Mouse (Mus musculus): Measurements from ENCODE around the gene Chchd5. TPM values are rescaled to one million over a fixed set of nuclear protein-coding genes. Genes with fewer than 3 reads are reported as not detected.

The Chchd5 gene
- 22.5 and 24.7 TPM in 2 replicates for polyA plus RNA-seq (2012; rRNA removed)

DNA sequence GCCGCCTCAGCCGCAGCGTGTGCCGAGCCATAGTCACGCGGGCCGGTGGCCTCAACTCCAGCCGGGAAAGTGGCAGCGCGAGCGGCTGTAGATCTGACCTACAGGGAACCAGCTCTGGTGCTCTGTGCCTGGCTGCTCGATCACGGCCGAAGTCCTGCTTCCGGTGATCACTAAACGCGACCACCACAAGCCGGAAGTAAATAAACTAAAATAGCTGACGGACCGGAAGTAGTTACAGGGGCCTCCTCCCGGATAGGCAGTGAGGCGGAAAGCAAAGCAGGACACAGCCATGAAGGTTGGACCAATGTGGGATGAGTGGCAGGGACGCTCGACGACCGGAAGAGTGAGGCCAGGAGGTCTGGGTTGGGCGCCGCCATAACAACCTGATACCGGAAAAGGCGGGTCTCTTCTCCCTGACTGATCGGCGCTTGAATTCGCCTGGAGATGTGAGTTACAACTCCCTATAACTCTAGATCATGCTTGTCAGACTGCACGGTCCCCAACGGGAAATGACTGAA, at the start of gene Chchd5:
Gene Chchd5 (plus strand): TSS at position 289 of the 518 bp plus-strand sequence.
- WGBS = under 1% methylated on average over 35 of the region's 35 CpGs
- Histone ChIP-seq H3K4me3 (replicated peaks; ENCODE audit: extremely low read depth, low read depth, low read length) (peak within 1 kb of the TSS; percentile 92), H3K4me1 (ENCODE audit: control insufficient read depth, insufficient read depth, low read length) (0 out of 2 replicates have a peak, but pooled peaks cover 5% of the 10 kb centered on the region)
- peak; percentile 85 for DNase-seq
- TF ChIP-seq POLR2A (IDR thresholded peaks at IDR 0.05; ENCODE audit: borderline replicate concordance, extremely low read depth, low read depth, low read length) = peak; percentile 88
- no peak for TF ChIP-seq CTCF (IDR thresholded peaks at IDR 0.05; ENCODE audit: insufficient read depth, low read length)

DNA sequence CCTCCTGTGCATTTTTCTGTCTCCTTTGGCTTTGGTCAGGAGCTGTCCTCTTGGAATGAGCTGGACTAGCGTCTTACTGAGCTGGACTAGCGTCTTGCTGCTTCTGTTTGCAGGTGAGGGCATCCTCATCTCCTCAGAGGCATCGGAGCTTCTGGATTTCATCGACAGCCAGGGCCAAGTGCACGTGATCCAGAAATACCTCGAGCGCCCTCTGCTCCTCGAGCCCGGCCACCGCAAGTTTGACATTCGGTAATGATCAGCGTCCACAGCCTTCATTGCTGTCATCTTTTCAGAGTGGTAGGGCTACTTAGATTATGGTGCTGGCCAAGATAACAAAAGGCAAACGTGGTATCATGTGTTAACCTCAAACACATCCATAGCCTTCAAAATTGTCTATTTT, 48.4 kb upstream of the Chchd5 start:
- no peak for DNase-seq
- no peak for TF ChIP-seq POLR2A (IDR thresholded peaks at IDR 0.05; ENCODE audit: borderline replicate concordance, extremely low read depth, low read depth, low read length)
- 0 out of 2 replicates have a peak, but pooled peaks have one; percentile 1 for TF ChIP-seq CTCF (IDR thresholded peaks at IDR 0.05; ENCODE audit: insufficient read depth, low read length)
- H3K4me3 ChIP-seq (replicated peaks; ENCODE audit: extremely low read depth, low read depth, low read length) = no peak overlapping the region
- peaks cover 3% of the 10 kb centered on the region; the same call in 1 of the 2 replicates for H3K4me1 ChIP-seq (ENCODE audit: control insufficient read depth, insufficient read depth, low read length)
- WGBS = 61% methylated on average over 13 of the region's 13 CpGs

DNA sequence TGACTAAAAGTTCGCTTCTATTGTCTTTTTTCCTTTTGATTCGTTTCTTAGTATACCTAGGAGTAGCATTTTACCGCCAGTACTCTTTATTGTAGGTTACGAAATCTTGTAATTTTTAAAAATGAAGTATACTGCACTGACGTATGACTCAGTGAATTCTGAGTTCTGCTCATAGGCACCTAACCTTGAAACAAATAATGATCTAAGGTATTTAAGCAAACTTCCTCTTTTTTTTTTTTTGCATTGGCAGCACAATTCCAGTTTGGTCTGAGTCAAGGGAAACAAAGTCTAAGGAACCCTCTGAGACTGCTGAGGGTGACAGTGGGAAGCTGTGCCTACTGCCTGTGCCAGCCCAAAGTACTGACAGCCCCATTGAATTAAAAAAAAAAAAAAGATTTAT, 46.0 kb upstream of the Chchd5 start:
- 83% methylated on average over 5 of the region's 5 CpGs for WGBS
- DNase-seq = no peak
- no peak overlapping the region for H3K4me3 ChIP-seq (replicated peaks; ENCODE audit: extremely low read depth, low read depth, low read length)
- peaks cover 3% of the 10 kb centered on the region; the same call in 1 of the 2 replicates for H3K4me1 ChIP-seq (ENCODE audit: control insufficient read depth, insufficient read depth, low read length)
- TF ChIP-seq CTCF (IDR thresholded peaks at IDR 0.05; ENCODE audit: insufficient read depth, low read length) (no peak), POLR2A (IDR thresholded peaks at IDR 0.05; ENCODE audit: borderline replicate concordance, extremely low read depth, low read depth, low read length) (no peak)

DNA sequence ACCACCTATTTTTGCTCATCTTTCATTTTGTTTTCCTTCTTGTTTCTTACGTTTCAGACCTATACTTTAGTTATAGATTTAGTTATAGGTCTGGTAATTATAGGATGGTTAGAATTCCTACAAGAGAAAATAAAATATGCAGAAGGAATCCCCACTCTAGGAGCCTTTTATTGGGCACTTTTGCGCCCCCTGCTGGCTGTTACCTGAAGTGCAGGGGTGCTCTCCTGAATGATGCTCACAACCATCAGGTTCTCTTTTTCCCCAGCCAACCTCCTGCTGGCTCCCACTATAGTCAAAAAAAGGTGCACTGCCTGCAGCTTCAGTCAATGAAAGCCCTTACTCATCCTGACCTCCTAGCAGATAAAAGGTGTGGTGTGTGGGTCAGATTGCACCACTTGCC, 44.5 kb upstream of the Chchd5 start:
- WGBS = 58% methylated on average over 2 of the region's 2 CpGs
- H3K4me3 ChIP-seq (replicated peaks; ENCODE audit: extremely low read depth, low read depth, low read length) = no peak overlapping the region
- DNase-seq = no peak
- no peak for TF ChIP-seq POLR2A (IDR thresholded peaks at IDR 0.05; ENCODE audit: borderline replicate concordance, extremely low read depth, low read depth, low read length)
- peak; percentile 71 for TF ChIP-seq CTCF (IDR thresholded peaks at IDR 0.05; ENCODE audit: insufficient read depth, low read length)
- H3K4me1 ChIP-seq (ENCODE audit: control insufficient read depth, insufficient read depth, low read length) = no peaks in the 10 kb centered on the region

DNA sequence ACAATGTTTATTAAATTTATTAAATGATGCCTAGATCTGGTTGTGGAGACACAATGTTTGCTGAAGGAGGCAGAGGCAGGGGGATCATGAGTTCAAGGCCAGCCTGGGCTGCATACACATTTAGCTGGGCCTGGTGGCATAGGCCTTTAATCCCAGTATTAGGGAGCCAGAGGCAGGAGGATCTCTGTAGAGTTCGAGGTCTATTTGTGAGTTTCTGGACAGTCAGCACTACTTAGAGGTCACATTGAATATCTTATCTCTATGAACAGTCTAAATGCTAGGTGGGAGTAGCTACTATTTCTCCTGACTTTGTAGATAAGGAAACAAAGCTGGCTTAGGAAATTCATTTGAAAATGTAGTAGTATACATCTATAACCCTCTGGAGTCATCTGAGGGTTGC, 42.0 kb upstream of the Chchd5 start:
- TF ChIP-seq POLR2A (IDR thresholded peaks at IDR 0.05; ENCODE audit: borderline replicate concordance, extremely low read depth, low read depth, low read length) = no peak
- TF ChIP-seq CTCF (IDR thresholded peaks at IDR 0.05; ENCODE audit: insufficient read depth, low read length) = no peak
- no peak for DNase-seq
- 82% methylated on average over 1 of the region's 1 CpGs for WGBS

DNA sequence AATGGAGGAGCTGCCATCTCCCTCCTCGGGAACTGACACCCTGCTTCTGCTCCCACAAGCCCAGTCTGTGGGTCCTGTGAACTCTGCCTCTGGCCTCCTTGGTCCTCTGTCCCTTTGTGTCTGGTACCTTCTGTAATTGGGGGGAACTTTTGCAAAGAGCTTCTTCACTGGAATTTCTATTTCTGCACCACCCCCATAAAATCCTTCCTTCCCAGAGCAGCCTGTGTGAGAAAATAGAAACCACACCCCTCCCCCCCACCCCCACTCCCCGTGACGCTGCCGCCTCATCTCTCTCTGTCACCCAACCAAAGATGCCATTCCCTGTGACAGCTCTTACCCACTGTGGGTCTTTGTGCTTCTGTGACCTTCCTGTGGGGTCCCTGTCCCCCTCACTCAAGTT, 39.1 kb upstream of the Chchd5 start:
- H3K4me3 ChIP-seq (replicated peaks; ENCODE audit: extremely low read depth, low read depth, low read length) = no peak overlapping the region
- no peaks in the 10 kb centered on the region for H3K4me1 ChIP-seq (ENCODE audit: control insufficient read depth, insufficient read depth, low read length)
- no peak for TF ChIP-seq CTCF (IDR thresholded peaks at IDR 0.05; ENCODE audit: insufficient read depth, low read length)
- TF ChIP-seq POLR2A (IDR thresholded peaks at IDR 0.05; ENCODE audit: borderline replicate concordance, extremely low read depth, low read depth, low read length) = no peak
- DNase-seq = no peak
- WGBS = 68% methylated on average over 4 of the region's 4 CpGs

More for the DNA sequence above, 42.0 kb upstream of the Chchd5 start:
- Histone ChIP-seq H3K4me1 (ENCODE audit: control insufficient read depth, insufficient read depth, low read length) (no peaks in the 10 kb centered on the region), H3K4me3 (replicated peaks; ENCODE audit: extremely low read depth, low read depth, low read length) (no peak overlapping the region)

DNA sequence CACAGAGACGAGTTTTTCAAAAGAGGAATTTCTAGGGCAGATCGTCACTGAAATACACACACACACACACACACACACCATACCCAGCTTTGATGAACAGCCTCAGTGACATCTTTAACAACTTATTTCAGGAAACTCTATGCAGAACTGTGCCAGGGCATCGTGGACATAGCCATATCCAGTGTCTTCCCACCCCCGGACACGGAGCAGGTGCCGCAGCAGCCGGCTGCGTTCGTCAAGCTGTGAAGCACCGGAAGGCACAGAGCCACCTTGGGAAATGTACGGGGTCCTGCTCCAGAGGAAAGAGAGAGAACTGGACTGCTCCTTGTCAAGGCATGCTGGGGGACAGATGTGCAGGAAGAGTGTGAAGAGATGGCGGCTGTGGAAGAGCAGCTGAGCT, 36.7 kb upstream of the Chchd5 start:
- Histone ChIP-seq H3K4me1 (ENCODE audit: control insufficient read depth, insufficient read depth, low read length) (no peaks in the 10 kb centered on the region), H3K4me3 (replicated peaks; ENCODE audit: extremely low read depth, low read depth, low read length) (no peak overlapping the region)
- 90% methylated on average over 12 of the region's 12 CpGs for WGBS
- DNase-seq = no peak
- TF ChIP-seq POLR2A (IDR thresholded peaks at IDR 0.05; ENCODE audit: borderline replicate concordance, extremely low read depth, low read depth, low read length) (no peak), CTCF (IDR thresholded peaks at IDR 0.05; ENCODE audit: insufficient read depth, low read length) (no peak)

DNA sequence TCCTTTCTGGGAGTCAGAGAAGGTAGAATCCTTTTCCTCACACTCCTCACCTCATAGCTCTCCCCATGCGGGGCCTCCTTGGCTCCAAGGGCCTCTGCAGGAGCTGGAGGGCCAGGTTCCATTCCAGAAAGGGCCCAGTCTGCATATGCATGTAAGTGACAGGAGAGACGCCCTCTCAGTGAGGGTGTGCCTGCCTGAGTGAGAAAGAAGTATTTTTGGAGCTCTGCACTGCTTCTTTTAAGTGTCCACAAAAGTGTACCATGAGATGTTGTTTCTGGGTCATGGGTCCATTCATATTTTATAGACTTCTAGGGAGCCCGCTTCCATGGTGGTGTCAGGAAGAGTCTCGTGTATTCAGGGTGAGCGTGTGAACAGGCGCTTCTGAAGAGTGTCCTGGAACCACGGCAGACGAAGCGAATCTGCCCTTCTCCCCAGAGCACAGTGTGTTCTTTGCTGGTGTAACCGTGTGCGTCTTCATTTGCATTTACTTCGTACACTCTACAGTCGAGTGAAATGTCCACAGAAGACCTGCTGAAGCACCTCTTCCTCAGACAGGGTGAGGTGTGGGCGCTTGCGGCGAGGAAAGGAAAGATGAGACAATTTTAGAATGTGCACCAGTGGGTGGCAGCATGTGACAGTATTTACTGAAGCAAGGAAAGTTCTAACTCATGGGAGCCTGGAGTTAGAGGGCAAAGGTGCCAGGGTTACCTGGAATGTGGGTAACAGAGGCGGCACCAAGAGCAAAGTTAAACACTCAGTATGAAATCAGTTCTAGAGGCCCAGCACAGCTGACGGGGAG, 35.4 kb upstream of the Chchd5 start:
- DNase-seq = no peak

DNA sequence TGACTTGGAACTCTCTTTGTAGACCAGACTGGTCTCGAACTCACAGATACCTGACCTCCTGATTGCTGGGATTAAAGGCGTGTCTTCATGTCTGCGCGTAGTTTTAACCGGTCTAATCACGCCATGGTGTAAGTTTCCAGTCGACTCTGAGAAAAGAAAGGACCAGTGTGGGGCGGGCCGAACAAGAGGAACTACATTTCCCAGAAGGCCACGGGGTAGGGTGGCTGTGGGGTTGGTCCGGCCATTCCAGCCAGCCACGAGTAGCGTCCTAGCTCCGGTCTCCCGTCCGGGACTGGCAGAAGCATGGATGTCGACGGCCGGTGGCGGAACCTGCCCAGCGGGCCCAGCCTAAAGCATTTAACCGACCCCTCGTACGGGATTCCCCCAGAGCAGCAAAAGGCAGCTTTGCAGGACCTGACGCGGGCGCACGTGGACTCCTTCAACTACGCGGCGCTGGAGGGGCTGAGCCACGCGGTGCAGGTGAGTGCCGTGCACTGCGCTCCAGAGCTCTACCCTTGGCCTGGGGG, 28.7 kb upstream of the Chchd5 start, which contains the start of gene Polr1b:
Gene Polr1b (plus strand): TSS at position 212 of the 527 bp plus-strand sequence.
- peak; percentile 93 for DNase-seq
- Histone ChIP-seq H3K4me1 (ENCODE audit: control insufficient read depth, insufficient read depth, low read length) (peaks cover 4% of the 10 kb centered on the region; the same call in 1 of the 2 replicates), H3K4me3 (replicated peaks; ENCODE audit: extremely low read depth, low read depth, low read length) (peak within 1 kb of the TSS; percentile 89)
- WGBS = under 1% methylated on average over 35 of the region's 35 CpGs
- no peak for TF ChIP-seq CTCF (IDR thresholded peaks at IDR 0.05; ENCODE audit: insufficient read depth, low read length)
- peak; percentile 55; the same call in 1 of the 2 replicates for TF ChIP-seq POLR2A (IDR thresholded peaks at IDR 0.05; ENCODE audit: borderline replicate concordance, extremely low read depth, low read depth, low read length)

More for the DNA sequence above, 35.4 kb upstream of the Chchd5 start:
- no peak for TF ChIP-seq POLR2A (IDR thresholded peaks at IDR 0.05; ENCODE audit: borderline replicate concordance, extremely low read depth, low read depth, low read length)
- no peak for TF ChIP-seq CTCF (IDR thresholded peaks at IDR 0.05; ENCODE audit: insufficient read depth, low read length)
- Histone ChIP-seq H3K4me3 (replicated peaks; ENCODE audit: extremely low read depth, low read depth, low read length) (no peak overlapping the region), H3K4me1 (ENCODE audit: control insufficient read depth, insufficient read depth, low read length) (no peaks in the 10 kb centered on the region)
- 75% methylated on average over 18 of the region's 18 CpGs for WGBS

Measured in lung, adult 2 months (tissue).